Mouse (Mus musculus) CD4-positive, CD25-positive, alpha-beta regulatory T cell (primary cell): ENCODE measurements around the gene Pcmt1. TPM values are rescaled to one million over a fixed set of nuclear protein-coding genes. Genes with fewer than 3 reads are reported as not detected.

Source experiments
- polyA plus RNA-seq: library from polyadenylated mRNA; unstranded; fragments of 100-300 nt; shearing (Covaris generic); gene quantifications from one replicate; pipeline ENCODE4 v1.2.1, GENCODE M21; 2017

The Pcmt1 gene
- polyA plus RNA-seq: 95.2 TPM

DNA sequence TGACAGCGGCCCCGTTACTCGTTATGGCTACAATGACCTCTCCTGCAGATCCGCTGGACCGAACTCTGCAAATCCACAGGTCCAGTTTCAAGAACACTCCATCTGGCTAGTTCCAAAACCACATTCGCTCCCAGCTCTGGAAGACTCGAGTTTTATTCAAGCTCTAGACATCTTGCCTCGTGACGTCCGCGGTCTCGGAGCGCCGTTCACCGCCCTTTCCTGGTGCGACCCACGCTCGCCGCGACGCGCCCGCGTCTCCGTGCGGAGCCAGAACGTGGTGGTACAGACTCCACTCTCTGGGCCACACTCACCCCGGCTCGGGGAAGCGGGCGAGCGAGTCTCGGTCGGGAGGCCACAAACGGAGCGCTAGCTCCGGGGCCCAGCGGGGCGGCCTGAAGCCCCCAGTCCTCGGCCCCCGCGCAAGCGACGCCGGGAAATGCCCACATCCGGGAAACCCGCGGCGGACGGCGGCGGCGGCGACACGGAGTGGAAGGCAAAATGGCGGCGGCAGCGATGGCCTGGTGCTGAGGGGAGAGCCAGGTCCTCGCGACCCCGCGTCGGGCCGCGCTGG, at the start of gene Pcmt1, which contains the start of gene Lats1:
Pcmt1 (minus strand) TSS at position 406 of the 571 bp plus-strand sequence.
Lats1 (plus strand) TSS at position 484 of the 571 bp plus-strand sequence.

GRCm38 (mm10) chr10:7725751-7726500, 45.0 kb upstream of the Pcmt1 start, which contains the start of gene Katna1:
Katna1 (plus strand) TSS chr10:7726000.

DNA sequence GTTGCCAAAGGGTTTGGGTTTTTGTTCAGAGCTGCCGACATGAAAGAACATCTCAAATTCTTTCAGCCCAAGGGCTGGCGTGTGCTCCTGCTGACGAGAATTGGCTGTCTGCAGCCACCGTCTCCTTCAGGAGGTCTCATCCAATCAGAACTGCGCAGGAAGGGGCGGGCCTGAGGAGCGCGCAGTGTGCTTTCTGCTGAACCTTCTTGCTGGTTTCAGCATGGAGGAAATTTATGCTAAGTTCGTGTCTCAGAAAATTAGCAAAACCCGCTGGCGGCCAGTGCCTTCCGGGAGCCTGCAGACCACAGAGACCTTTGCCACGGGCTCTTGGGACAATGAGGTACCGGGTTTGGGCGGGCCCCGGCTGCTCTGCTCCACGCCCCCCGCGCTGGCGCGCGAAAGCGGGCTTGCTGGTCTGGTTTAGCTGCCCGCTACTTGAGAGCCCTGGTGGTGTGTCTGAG, 13.6 kb downstream of the Pcmt1 start, which contains the start of gene Nup43:
Nup43 (plus strand) TSS at position 162 of the 461 bp plus-strand sequence.

GRCm38 (mm10) chr10:7589592-7590233, 91.2 kb downstream of the Pcmt1 start, which contains the start of gene Lrp11:
Lrp11 (plus strand) TSS chr10:7589800.

Other genes starting within 250 kb of the Pcmt1 start
- 5.2 TPM for gene Ulbp1, start 207.5 kb downstream of the Pcmt1 start, polyA plus RNA-seq
- 1.5 TPM for gene Lrp11, start 91.3 kb downstream of the Pcmt1 start, polyA plus RNA-seq
- gene Nup43, start 13.6 kb downstream of the Pcmt1 start, polyA plus RNA-seq: 19.5 TPM
- 11.7 TPM for gene Lats1, start 78 bp upstream of the Pcmt1 start, polyA plus RNA-seq
- gene Katna1, start 44.9 kb upstream of the Pcmt1 start, polyA plus RNA-seq: 79.4 TPM
- gene Ginm1, start 111.7 kb upstream of the Pcmt1 start, polyA plus RNA-seq: 69.1 TPM
- gene Ppil4, start 111.8 kb upstream of the Pcmt1 start, polyA plus RNA-seq: 86.1 TPM
- 30.6 TPM for gene Zc3h12d, start 151.3 kb upstream of the Pcmt1 start, polyA plus RNA-seq